Mouse (Mus musculus): ENCODE measurements around the gene Vwa3b.

DNA sequence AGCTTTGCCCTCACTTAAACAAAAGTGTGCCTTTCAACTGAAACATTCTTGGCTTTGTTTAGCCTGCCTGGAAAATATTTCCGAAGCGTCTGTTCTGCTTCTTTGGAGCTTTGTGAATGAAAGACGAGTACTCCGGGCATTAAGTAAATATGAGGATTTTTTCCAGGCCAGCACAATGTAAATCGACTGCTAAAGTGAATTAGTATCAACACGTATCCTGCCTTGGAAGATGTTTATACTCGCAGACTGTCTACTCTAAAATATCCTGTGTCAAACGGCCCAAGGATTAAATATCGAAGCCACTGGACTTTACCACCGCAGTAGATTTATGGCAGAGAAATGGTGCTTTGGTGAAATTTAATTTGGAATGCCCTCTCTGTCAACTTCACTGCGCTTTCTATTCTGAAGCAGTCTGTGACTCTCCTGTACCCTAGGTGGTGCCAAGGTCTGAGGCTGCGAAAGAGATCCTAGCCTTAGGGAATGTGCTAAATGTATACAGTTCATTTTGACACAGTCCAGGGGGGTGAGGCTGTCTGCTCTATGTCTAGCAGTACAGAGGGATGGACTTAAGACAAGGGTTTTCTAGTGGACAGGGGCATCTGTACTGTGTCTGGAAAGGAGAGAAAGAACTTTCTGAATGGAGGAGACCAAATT, 98.4 kb downstream of the Vwa3b start:
- TF ChIP-seq POLR2A (IDR thresholded peaks at IDR 0.05; ENCODE audit: borderline replicate concordance, insufficient read depth, low read length) (no peak), CTCF (IDR thresholded peaks at IDR 0.05; ENCODE audit: borderline replicate concordance, insufficient read depth, low read depth, low read length) (no peak)
